Mouse (Mus musculus): ENCODE data around the gene Ccdc60.
A peak's percentile ranks its signal among the peaks of the same experiment; 100 is the strongest.

Ccdc60 gene

GRCm38 (mm10) chr5:116271511-116272227 lies 17.1 kb downstream of the Ccdc60 start:
- no peak for DNase-seq (ENCODE audit: low read depth in 2 of 2, low spot score in 2 of 2)

- DNase-seq (ENCODE audit: low read depth in 2 of 2, low spot score in 2 of 2): no peak
Observed at GRCm38 (mm10) chr5:116269212-116270145, 19.3 kb downstream of the Ccdc60 start.

GRCm38 (mm10) chr5:116262689-116263088 lies 26.1 kb downstream of the Ccdc60 start:
- no peak for DNase-seq (ENCODE audit: low read depth in 2 of 2, low spot score in 2 of 2)

DNA sequence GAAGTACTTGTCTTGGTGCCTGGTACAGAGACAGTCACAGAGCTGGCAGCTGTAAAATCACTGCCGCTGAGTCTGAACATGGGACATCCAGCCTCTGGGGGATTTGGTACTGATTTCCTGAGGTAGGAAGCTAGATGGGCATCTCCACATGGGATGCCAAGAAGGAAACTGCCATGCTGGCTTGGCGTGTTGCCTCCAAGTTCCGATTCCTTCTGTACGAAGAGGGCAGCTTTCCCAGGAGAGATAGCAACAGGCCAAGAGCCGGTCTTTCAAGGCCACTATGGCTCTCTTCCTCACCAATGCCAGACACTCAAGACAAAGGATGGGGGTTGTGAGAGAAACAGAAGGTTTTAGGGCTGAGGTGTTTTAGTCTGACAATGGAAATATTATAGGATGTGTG lies 26.8 kb downstream of the Ccdc60 start:
- no peak for DNase-seq (ENCODE audit: low read depth in 2 of 2, low spot score in 2 of 2)

DNA sequence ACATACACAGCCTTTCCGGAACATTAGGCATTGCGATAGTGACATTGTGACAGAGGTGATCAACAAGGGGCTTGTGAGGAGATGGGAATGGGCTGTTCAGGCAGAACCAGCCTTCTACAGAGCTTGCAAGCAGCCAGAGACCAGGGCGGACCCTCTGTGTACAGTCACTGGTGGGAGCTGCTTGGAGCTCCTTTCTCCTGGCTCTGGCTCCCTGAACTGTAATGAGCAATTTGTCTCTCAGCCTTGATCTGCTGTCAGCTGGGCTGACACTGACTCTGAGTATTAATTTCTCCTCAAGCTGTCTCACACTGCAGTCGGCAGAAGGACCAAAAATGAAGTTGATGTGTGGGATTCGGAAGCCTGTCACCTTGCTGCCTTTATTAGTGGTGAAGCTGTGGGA lies 28.4 kb downstream of the Ccdc60 start:
- no peak for DNase-seq (ENCODE audit: low read depth in 2 of 2, low spot score in 2 of 2)

DNA sequence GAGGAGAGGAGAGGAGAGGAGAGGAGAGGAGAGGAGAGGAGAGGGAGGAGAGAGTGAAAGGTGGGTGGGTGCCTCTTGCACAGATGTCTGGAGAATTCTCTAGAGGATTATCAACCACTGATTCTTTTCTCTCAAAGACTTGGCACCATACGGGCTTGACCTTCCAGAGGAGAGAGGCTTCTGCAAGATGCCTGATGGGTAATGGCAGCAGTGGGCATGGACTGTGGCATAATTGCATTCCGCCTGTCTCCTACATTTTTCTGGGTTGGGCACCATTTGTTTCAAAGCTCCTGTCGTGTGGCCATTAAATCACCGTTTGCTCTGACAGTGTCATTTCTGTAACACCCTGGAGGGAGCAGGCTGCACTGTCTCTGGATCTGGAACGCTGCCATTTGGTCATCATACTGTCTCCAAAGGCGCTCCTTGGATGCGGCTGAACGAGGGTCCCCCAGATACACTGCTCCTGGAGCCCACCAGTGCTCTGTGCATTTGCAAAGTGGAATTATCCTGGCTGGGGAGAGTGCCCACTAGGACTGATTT lies 30.4 kb downstream of the Ccdc60 start:
- DNase-seq (ENCODE audit: low read depth in 2 of 2, low spot score in 2 of 2): no peak

DNA sequence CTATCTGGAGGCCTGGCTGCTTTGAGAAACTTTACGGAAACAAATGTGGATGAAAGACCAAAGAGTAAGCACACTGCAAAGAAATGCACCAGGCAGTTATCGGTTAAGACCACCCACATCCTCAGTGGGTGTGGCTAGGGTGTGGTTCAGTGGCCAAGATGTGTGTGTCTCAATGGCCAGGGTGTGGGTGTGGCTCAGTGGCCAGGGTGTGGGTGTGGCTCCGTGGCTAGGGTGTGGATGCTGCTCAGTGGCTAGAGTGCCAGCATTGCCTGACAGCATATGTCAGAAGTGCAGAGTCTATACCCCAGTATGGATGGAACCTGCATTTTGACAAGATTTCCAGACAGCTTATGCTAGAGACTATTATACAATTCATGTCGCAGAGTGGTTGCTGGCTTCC lies 34.9 kb downstream of the Ccdc60 start:
- DNase-seq (ENCODE audit: low read depth in 2 of 2, low spot score in 2 of 2): no peak

GRCm38 (mm10) chr5:116252186-116252585 lies 36.6 kb downstream of the Ccdc60 start:
- no peak for DNase-seq (ENCODE audit: low read depth in 2 of 2, low spot score in 2 of 2)

DNA sequence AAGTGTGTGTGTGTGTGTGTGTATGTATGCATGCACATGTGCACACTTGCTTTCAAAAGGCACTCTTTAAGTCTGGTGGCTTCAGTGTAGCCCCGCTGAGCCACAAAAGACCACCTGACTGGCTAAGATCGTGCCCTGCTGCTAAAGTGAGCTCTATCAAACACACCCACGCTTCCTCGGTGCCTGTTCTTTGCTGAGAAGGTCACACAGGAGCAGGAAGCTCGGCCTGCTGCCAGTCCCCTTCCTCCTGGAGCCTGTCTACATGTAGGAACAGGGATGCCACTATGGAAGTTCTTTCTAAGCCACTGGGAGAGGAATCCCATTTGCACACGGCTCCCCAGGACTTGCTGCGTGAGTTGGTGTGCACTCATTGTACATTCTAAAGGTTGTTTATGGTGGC lies 42.1 kb downstream of the Ccdc60 start:
- no peak for DNase-seq (ENCODE audit: low read depth in 2 of 2, low spot score in 2 of 2)

GRCm38 (mm10) chr5:116244476-116244875 lies 44.3 kb downstream of the Ccdc60 start:
- no peak for DNase-seq (ENCODE audit: low read depth in 2 of 2, low spot score in 2 of 2)

- DNase-seq (ENCODE audit: low read depth in 2 of 2, low spot score in 2 of 2): no peak
Observed at GRCm38 (mm10) chr5:116243622-116244021, 45.2 kb downstream of the Ccdc60 start.

- peak in 1 of 2 experiments; percentile 6 for DNase-seq (ENCODE audit: low read depth in 2 of 2, low spot score in 2 of 2)
Observed at GRCm38 (mm10) chr5:116231841-116232643, 56.7 kb downstream of the Ccdc60 start.

- no peak for DNase-seq (ENCODE audit: low read depth in 2 of 2, low spot score in 2 of 2)
Observed at GRCm38 (mm10) chr5:116228414-116228813, 60.4 kb downstream of the Ccdc60 start.

DNA sequence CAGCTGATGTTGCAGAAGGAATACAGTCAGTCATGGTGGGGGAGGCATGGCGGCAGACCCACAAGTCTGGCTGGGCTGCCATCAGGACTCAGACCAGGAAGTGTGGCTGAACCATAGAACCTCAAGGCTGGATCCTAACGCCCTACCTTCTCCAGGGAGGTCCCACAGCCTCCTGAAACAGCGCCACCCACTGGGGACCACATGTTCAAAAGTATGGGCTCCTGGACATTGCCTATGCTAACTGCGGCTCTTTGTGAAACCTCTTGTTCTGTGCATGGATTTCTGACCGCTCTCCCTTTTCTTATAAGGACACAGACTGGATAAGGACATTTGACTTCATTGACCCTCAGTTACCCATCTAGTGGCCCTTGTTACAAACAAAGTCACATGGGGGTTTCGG lies 64.8 kb downstream of the Ccdc60 start:
- no peak for DNase-seq (ENCODE audit: low read depth in 2 of 2, low spot score in 2 of 2)

DNA sequence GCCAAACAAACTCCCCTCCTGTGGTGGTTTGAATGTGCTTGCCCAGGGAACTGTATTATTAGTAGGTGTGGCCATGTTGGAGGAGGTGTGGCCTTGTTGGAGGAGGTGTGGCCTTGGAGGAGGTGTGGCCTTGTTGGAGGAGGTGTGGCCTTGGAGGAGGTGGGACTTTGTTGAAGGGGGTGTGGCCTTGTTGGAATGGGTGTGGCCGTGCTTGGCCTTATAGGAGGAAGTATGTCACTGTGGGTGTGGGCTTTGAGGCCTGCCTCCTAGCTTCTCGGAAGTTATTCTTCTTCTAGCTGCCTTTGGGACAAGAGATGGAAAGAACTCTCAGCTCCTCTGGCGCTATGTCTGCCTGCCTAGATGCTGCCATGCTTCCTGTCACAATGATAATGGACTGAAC lies 66.9 kb downstream of the Ccdc60 start:
- DNase-seq (ENCODE audit: low read depth in 2 of 2, low spot score in 2 of 2): no peak

GRCm38 (mm10) chr5:116219288-116219687 lies 69.5 kb downstream of the Ccdc60 start:
- no peak for DNase-seq (ENCODE audit: low read depth in 2 of 2, low spot score in 2 of 2)

DNA sequence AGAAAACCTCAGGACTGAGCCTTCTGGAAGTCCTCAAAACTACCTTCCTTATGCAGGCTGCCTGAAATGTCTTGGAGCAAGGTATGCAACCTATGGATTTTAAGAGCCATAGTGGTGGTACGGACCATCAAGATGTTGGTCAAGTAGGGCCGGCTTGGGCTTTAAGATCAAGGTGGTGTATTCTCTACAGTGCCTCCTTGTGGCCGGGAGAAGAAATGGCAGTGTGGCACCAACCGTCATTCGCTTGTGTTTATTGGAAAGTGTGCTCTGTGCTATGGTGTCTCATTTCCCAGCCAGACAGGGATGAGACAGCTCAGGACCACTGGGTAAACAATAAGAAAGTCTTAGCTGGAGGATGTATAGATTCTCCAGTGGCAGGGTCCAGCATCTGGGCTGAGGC lies 76.1 kb downstream of the Ccdc60 start:
- DNase-seq (ENCODE audit: low read depth in 2 of 2, low spot score in 2 of 2): no peak

GRCm38 (mm10) chr5:116209378-116210091 lies 79.2 kb downstream of the Ccdc60 start:
- no peak for DNase-seq (ENCODE audit: low read depth in 2 of 2, low spot score in 2 of 2)

- no peak for DNase-seq (ENCODE audit: low read depth in 2 of 2, low spot score in 2 of 2)
Observed at GRCm38 (mm10) chr5:116208741-116209368, 79.9 kb downstream of the Ccdc60 start.

DNA sequence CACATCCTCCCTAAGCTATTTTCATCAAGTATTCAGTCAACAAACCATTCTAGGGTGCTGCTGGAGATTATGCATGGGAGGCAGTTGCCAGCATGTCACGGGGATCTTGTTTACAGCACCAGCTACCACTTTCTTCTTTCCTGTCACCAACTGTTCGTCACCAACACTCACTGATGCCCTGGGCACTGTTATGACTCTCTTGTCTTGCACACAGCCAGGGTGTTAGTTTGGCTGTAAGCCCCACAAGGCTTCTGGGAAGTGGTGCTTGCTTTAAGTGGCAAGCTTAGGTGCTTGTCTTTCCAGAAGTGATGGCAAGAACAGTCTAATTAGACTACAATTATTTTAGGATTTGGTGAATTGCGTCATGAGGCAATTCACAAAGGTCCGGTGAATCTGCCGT lies 86.1 kb downstream of the Ccdc60 start:
- no peak for DNase-seq (ENCODE audit: low read depth in 2 of 2, low spot score in 2 of 2)

Measured in CD8-positive naive resting alpha-beta T cell, adult 2 months (primary cell).